Mouse (Mus musculus) neural tube, embryonic 13.5 days (tissue): Measurements from ENCODE around the gene Gcn1l1. TPM values are rescaled to one million over a fixed set of nuclear protein-coding genes. Genes with fewer than 3 reads are reported as not detected.

Source experiments
- ATAC-seq: fragments of 200-750 bp; cut with Nextera tagmentation; 2 replicates; pipeline ENCODE4 v1.8.0; 2017; ENCODE audit warnings: low read depth, mild to moderate bottlenecking, moderate TSS enrichment, moderate library complexity
- H3K27ac ChIP-seq: fragments of 300-500 bp; sonication (generic); replicated peaks from 2 replicates; pipeline ENCODE4 v1.5.1; 2015; ENCODE audit warnings: moderate library complexity, mild to moderate bottlenecking, inconsistent platforms
- H3K27me3 ChIP-seq: fragments of 300-500 bp; sonication (generic); 2 replicates; pipeline ENCODE4 v1.6.1; 2015; ENCODE audit warnings: mild to moderate bottlenecking, inconsistent platforms
- H3K36me3 ChIP-seq: fragments of 300-500 bp; sonication (generic); 2 replicates; pipeline ENCODE4 v1.6.1; 2015; ENCODE audit warnings: mild to moderate bottlenecking, inconsistent platforms
- H3K4me1 ChIP-seq: fragments of 300-500 bp; sonication (generic); replicated peaks from 2 replicates; pipeline ENCODE4 v1.6.1; 2015; ENCODE audit warnings: inconsistent platforms
- H3K4me2 ChIP-seq: fragments of 300-500 bp; sonication (generic); 2 replicates; pipeline ENCODE4 v1.6.1; 2015; ENCODE audit warnings: inconsistent platforms, mild to moderate bottlenecking, moderate library complexity
- H3K4me3 ChIP-seq: fragments of 300-500 bp; sonication (generic); 2 replicates; pipeline ENCODE4 v1.5.1; 2015; ENCODE audit warnings: mild to moderate bottlenecking, inconsistent platforms
- H3K9ac ChIP-seq: fragments of 300-500 bp; sonication (generic); 2 replicates; pipeline ENCODE4 v1.6.1; 2015; ENCODE audit warnings: moderate library complexity, mild to moderate bottlenecking, inconsistent platforms
- H3K9me3 ChIP-seq: fragments of 300-500 bp; sonication (generic); 2 replicates; pipeline ENCODE4 v1.6.1; 2016; ENCODE audit warnings: inconsistent platforms
- WGBS: fragments of 180-500 bp; shearing (Covaris S2); methylation state at CpG from one replicate; pipeline ENCODE4 v1.1.7; 2015; 5-methylcytosine and 5-hydroxymethylcytosine counted together
- polyA plus RNA-seq: library from polyadenylated mRNA; unstranded; fragments of >200 nt; fragmentation: Nextera tagmentation; extraction: Ambion mirVana; gene quantifications from 2 replicates; pipeline ENCODE4 v1.2.1, GENCODE M21; 2015

Gene Gcn1l1
- polyA plus RNA-seq, 1 experiment from 2014 or later: 39.3 TPM

GRCm38 (mm10) chr5:115538017-115538692, 26.9 kb upstream of the Gcn1l1 start:
- WGBS: 74% methylated on average over 13 of the region's 13 CpGs
- Histone ChIP-seq H3K4me1 (peaks cover 54% of the 10 kb centered on the region), H3K9ac (0 out of 2 replicates have a peak overlapping the region, but pooled peaks have one; percentile 26), H3K9me3 (no peaks in the 10 kb centered on the region), H3K27ac (no peak overlapping the region; the same call in 1 of the 2 replicates), H3K4me3 (no peak overlapping the region), H3K4me2 (0 out of 2 replicates have a peak overlapping the region, but pooled peaks have one; percentile 13), H3K36me3 (no peaks in the 10 kb centered on the region), H3K27me3 (no peaks in the 10 kb centered on the region)
- peak; percentile 26; the same call in 1 of the 2 replicates for ATAC-seq

- ATAC-seq: peak; percentile 80
- 0 out of 2 replicates have a peak overlapping the region, but pooled peaks have one; percentile 26 for H3K9ac ChIP-seq
- 0 out of 2 replicates have a peak overlapping the region, but pooled peaks have one; percentile 13 for H3K4me2 ChIP-seq
- H3K4me3 ChIP-seq: no peak overlapping the region
- no peaks in the 10 kb centered on the region for H3K36me3 ChIP-seq
- no peaks in the 10 kb centered on the region for H3K9me3 ChIP-seq
- H3K27ac ChIP-seq: no peak overlapping the region; the same call in 1 of the 2 replicates
- 2% methylated on average over 12 of the region's 12 CpGs for WGBS
- no peaks in the 10 kb centered on the region for H3K27me3 ChIP-seq
- peaks cover 56% of the 10 kb centered on the region for H3K4me1 ChIP-seq
These were observed 26.4 kb upstream of the Gcn1l1 start for GRCm38 (mm10) chr5:115538693-115539043.

GRCm38 (mm10) chr5:115542635-115543384, 22.2 kb upstream of the Gcn1l1 start:
- Histone ChIP-seq H3K4me3 (no peak overlapping the region), H3K9me3 (no peaks in the 10 kb centered on the region), H3K36me3 (peaks cover 29% of the 10 kb centered on the region), H3K9ac (peak overlapping the region; percentile 22), H3K4me2 (0 out of 2 replicates have a peak overlapping the region, but pooled peaks have one; percentile 7), H3K27ac (peak overlapping the region; percentile 54), H3K4me1 (peaks cover 57% of the 10 kb centered on the region), H3K27me3 (no peaks in the 10 kb centered on the region)
- ATAC-seq: no peak
- WGBS: 62% methylated on average over 19 of the region's 19 CpGs

GRCm38 (mm10) chr5:115543509-115544253, 21.4 kb upstream of the Gcn1l1 start:
- peaks cover 49% of the 10 kb centered on the region for H3K4me1 ChIP-seq
- peak overlapping the region; percentile 13; the same call in 1 of the 2 replicates for H3K4me2 ChIP-seq
- peak overlapping the region; percentile 54 for H3K27ac ChIP-seq
- no peaks in the 10 kb centered on the region for H3K27me3 ChIP-seq
- peak; percentile 72 for ATAC-seq
- H3K9ac ChIP-seq: peak overlapping the region; percentile 49; the same call in 1 of the 2 replicates
- peaks cover 36% of the 10 kb centered on the region for H3K36me3 ChIP-seq
- no peaks in the 10 kb centered on the region for H3K9me3 ChIP-seq
- WGBS: 63% methylated on average over 17 of the region's 17 CpGs
- no peak overlapping the region for H3K4me3 ChIP-seq

- no peak overlapping the region for H3K4me3 ChIP-seq
- 55% methylated on average over 18 of the region's 18 CpGs for WGBS
- H3K4me2 ChIP-seq: no peak overlapping the region
- H3K27me3 ChIP-seq: no peaks in the 10 kb centered on the region
- H3K4me1 ChIP-seq: peaks cover 45% of the 10 kb centered on the region
- H3K27ac ChIP-seq: peak overlapping the region; percentile 15; the same call in 1 of the 2 replicates
- peaks cover 46% of the 10 kb centered on the region for H3K36me3 ChIP-seq
- no peaks in the 10 kb centered on the region for H3K9me3 ChIP-seq
- H3K9ac ChIP-seq: no peak overlapping the region
- no peak for ATAC-seq
These were observed 20.3 kb upstream of the Gcn1l1 start for GRCm38 (mm10) chr5:115544655-115545185.

- H3K27me3 ChIP-seq: no peaks in the 10 kb centered on the region
- WGBS: 83% methylated on average over 14 of the region's 14 CpGs
- H3K36me3 ChIP-seq: peaks cover 48% of the 10 kb centered on the region
- H3K27ac ChIP-seq: no peak overlapping the region
- H3K4me1 ChIP-seq: peaks cover 45% of the 10 kb centered on the region
- ATAC-seq: no peak
- no peak overlapping the region for H3K4me3 ChIP-seq
- H3K4me2 ChIP-seq: no peak overlapping the region
- peak overlapping the region; percentile 8; the same call in 1 of the 2 replicates for H3K9ac ChIP-seq
- no peaks in the 10 kb centered on the region for H3K9me3 ChIP-seq
These were observed 19.4 kb upstream of the Gcn1l1 start for GRCm38 (mm10) chr5:115545636-115546035.

GRCm38 (mm10) chr5:115546536-115546935, 18.5 kb upstream of the Gcn1l1 start:
- Histone ChIP-seq H3K4me2 (no peak overlapping the region), H3K9me3 (no peaks in the 10 kb centered on the region), H3K27me3 (no peaks in the 10 kb centered on the region), H3K4me3 (no peak overlapping the region), H3K4me1 (peaks cover 45% of the 10 kb centered on the region), H3K9ac (no peak overlapping the region), H3K27ac (0 out of 2 replicates have a peak overlapping the region, but pooled peaks have one; percentile 38), H3K36me3 (peaks cover 54% of the 10 kb centered on the region)
- WGBS: 85% methylated on average over 11 of the region's 11 CpGs
- ATAC-seq: no peak

- WGBS: 43% methylated on average over 6 of the region's 6 CpGs
- Histone ChIP-seq H3K27ac (0 out of 2 replicates have a peak overlapping the region, but pooled peaks have one; percentile 38), H3K4me3 (no peak overlapping the region), H3K27me3 (no peaks in the 10 kb centered on the region), H3K36me3 (peaks cover 58% of the 10 kb centered on the region), H3K9me3 (no peaks in the 10 kb centered on the region), H3K9ac (no peak overlapping the region), H3K4me1 (peaks cover 44% of the 10 kb centered on the region), H3K4me2 (no peak overlapping the region)
- ATAC-seq: no peak
These were observed 18.0 kb upstream of the Gcn1l1 start for GRCm38 (mm10) chr5:115547014-115547413.

- no peaks in the 10 kb centered on the region for H3K27me3 ChIP-seq
- H3K36me3 ChIP-seq: peaks cover 62% of the 10 kb centered on the region
- H3K9me3 ChIP-seq: no peaks in the 10 kb centered on the region
- H3K9ac ChIP-seq: no peak overlapping the region
- H3K27ac ChIP-seq: no peak overlapping the region; the same call in 1 of the 2 replicates
- 77% methylated on average over 7 of the region's 7 CpGs for WGBS
- no peak overlapping the region for H3K4me3 ChIP-seq
- ATAC-seq: no peak
- H3K4me2 ChIP-seq: no peak overlapping the region
- peaks cover 40% of the 10 kb centered on the region for H3K4me1 ChIP-seq
These were observed 17.6 kb upstream of the Gcn1l1 start for GRCm38 (mm10) chr5:115547421-115547820.

- WGBS: 91% methylated on average over 18 of the region's 18 CpGs
- no peak overlapping the region for H3K9ac ChIP-seq
These were observed 16.4 kb upstream of the Gcn1l1 start for GRCm38 (mm10) chr5:115548501-115549285.

GRCm38 (mm10) chr5:115550482-115551005, 14.5 kb upstream of the Gcn1l1 start:
- Histone ChIP-seq H3K4me1 (peaks cover 9% of the 10 kb centered on the region; the same call in 1 of the 2 replicates), H3K27me3 (no peaks in the 10 kb centered on the region), H3K4me3 (no peak overlapping the region), H3K4me2 (no peak overlapping the region), H3K27ac (no peak overlapping the region), H3K9me3 (no peaks in the 10 kb centered on the region), H3K36me3 (peaks cover 81% of the 10 kb centered on the region), H3K9ac (no peak overlapping the region)
- ATAC-seq: no peak
- 80% methylated on average over 11 of the region's 11 CpGs for WGBS

More at GRCm38 (mm10) chr5:115548501-115549285, 16.4 kb upstream of the Gcn1l1 start:
- Histone ChIP-seq H3K4me1 (peaks cover 27% of the 10 kb centered on the region), H3K9me3 (no peaks in the 10 kb centered on the region), H3K27ac (no peak overlapping the region), H3K27me3 (no peaks in the 10 kb centered on the region), H3K4me3 (no peak overlapping the region), H3K4me2 (no peak overlapping the region), H3K36me3 (peaks cover 75% of the 10 kb centered on the region)
- ATAC-seq: no peak
